Mouse (Mus musculus): ENCODE measurements at regions not wholly inside any gene's neighbourhood (a gene's known extent, or its start where the extent isn't known, plus 50 kb on each side); places are given as distances from the start of the nearest gene placed in this dataset.

DNA sequence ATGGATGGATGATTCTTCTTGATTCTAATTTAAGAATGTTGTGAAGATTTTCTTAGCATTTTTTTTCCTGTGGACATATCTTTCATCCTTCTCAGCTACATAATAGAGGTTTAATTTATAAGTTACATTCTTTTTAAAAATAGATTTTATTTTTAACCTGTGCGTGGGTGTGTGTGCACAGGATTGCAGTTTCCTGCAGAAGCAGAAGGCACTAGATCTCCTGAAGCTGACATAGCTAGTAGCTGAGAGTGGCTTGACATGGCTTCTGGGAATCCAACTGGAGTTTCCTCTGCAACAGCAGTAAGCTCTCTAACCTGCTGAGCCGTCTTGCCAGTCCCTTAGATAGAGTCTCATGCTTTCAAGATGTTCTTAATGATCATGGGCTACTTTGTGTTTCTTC lies 377.5 kb downstream of the Lrriq3 start:
- no peak for DNase-seq (ENCODE audit: low spot score in 2 of 2)

DNA sequence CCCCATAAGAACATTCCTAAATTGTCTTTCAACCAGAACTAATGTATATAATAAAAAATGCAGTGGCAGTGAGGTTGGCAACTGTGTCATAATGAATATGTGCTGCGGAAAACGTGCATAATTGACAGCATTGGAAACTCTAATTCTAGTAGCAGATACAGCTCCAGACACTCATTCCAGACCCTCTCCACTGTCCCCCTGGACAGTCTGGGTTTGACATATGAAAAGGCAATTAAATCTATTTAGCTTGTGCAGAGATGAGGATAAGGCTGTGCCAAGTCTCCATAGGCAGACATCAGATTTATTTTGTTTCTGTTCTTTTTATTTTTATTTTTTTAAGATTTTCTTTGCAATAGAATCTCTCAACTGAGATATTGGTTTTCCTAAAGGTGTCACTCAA lies 392.3 kb downstream of the Lrriq3 start:
- no peak for DNase-seq (ENCODE audit: low spot score in 2 of 2)

DNA sequence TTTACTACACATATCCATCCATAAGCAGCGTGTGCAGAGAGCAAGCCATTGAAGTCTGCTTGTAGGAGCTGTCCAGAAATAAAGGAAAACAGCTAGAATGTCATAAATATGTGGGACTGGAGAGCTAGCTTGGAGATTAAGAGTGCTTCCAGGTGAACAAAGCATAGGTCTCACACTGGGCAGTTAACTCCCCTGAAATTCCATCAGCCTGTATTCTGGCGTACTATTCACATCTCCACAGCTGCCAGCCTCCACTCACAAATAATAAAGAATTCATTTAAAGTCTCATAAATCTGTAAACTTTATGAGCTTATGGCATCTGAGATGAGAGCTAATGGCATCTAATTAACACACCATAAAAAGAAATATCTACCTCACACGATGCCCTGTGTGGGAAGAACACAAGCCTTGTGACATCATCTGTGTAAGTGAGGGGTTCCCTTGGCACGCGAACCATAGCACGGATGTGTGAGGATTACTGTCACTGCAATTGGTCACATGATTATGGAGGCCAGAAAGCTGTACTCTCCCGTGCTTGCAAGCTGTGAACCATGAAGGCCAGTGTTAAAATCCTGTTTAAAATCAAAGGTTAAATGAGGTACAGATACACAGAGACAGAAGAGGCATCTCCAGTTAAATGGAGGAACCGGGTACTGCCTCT lies 394.8 kb downstream of the Lrriq3 start:
- DNase-seq (ENCODE audit: low spot score in 2 of 2) = no peak

DNA sequence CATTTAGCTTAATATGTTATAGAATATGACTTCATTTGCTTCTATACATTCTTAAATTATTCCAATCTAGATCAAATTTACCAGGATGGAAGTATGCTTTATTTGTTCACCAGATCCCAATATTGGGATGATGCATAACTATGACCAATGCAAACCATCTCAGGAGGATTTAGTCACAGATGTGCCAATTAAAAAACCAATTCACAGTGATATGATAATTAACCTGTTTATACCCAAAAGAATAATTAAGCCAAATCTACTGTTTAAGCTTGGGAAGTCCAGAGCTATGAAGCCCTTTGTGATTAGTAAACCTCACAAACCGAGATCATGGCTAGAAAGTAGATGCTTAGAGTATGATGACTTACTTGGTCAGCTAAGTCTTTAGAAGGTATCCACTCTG lies 397.4 kb downstream of the Lrriq3 start:
- no peak for DNase-seq (ENCODE audit: low spot score in 2 of 2)

DNA sequence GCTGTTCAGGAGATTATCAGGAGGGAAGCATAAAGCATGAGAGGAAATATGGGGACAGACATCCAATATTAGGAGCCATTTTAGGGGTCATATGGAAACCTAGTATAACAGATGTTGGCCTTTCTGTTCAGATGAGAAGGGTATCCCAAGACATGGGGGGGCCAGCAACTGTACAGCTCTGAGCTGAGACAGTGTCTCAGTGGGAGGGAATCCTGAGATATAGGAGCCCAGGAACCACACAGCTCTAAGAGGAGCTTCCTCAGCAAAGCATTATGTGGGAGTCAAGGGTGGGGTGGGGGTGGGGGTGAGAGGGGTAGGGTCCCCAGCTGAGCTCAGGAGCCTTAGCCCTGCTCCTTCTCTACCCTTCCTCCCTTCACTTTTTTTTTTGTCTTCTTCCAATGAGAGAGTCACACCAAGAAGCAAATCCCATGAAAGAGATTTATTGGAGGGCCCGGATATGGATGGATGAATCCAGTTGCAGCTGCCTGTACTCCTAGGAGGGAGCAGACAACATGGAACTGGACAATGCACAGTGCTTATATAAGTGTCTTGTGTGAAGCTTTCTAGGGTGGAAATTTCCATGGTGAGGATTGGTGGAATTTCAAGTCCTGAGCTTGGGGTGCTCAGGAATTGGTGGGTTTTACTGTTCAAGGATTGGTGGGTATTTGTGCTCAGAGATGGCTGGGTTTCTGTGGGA lies 417.1 kb downstream of the Lrriq3 start:
- no peak for DNase-seq (ENCODE audit: low spot score in 2 of 2)

DNA sequence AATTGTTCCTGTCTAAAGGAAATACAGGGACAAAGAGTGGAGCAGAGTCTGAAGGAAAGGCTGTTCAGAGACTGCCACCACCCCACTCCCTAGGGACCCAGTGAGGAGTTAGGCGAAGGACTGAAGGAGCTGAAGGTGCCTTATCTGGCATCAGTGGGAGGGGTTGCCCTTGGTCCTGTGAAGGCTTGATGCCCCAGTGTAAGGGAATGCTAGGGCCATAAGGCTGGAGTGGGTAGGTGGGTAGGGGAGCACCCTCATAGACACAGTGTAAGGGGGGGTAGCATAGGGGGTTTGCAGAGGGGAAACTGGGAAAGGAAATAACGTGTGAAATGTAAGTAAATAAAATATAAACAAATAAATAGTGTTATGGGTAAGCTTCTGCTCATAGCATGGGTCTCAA lies 420.7 kb downstream of the Lrriq3 start:
- DNase-seq (ENCODE audit: low spot score in 2 of 2) = no peak

DNA sequence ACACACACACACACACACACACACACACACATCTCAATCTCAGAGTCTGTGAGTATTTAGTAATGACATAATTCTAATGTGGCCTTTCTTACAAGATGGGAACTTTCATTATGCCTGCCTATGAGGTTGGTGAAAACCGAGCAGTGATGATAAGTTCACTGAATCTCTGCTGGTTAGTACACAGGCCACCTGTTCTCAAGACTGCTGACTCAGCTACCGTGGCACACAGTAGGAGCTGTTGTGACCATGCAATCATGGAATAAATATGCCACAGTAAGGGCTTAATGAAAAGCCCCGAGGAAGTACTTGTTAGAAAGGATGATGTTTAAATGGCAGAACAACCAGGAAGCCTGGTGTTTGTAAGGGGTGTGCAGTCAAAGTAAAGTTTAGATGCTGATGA lies 436.1 kb downstream of the Lrriq3 start:
- no peak for DNase-seq (ENCODE audit: low spot score in 2 of 2)

DNA sequence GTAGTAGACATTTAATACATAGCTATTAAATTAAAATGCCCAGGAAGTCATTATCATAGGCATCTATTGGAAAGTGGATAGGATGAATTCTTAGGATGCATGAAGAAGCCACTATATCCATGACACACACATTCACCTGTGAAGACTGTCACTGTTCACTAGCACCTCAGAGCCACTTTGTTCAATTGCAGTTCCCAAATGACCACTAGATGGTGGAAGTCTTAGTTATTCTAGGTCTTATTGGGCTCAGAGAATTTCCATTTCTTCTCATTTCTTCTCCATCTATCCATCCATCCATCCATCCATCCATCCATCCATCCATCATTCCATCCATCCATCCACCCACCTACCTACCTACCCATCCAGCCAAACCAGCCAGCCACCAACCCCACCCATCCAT lies 437.6 kb downstream of the Lrriq3 start:
- DNase-seq (ENCODE audit: low spot score in 2 of 2) = no peak

DNA sequence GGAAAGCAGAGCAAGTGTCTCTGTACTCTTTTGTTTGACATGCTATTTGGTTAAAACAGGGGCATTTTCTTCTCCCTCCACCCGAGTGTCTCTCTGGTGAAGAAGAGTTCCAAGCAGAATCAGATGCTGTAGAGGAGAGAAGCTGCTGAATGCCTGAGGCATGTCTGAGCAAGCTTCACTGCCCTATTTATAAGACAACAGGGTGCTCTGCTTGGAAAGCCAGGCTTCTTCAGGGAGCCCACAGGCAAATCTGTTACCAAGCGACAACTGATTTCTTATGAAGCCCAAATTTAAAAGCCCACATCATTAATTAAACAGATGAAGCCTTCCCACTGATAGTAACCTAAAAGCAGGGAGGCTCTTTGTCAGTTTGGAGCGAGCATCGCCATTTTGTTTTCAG lies 438.8 kb downstream of the Lrriq3 start:
- DNase-seq (ENCODE audit: low spot score in 2 of 2) = no peak

DNA sequence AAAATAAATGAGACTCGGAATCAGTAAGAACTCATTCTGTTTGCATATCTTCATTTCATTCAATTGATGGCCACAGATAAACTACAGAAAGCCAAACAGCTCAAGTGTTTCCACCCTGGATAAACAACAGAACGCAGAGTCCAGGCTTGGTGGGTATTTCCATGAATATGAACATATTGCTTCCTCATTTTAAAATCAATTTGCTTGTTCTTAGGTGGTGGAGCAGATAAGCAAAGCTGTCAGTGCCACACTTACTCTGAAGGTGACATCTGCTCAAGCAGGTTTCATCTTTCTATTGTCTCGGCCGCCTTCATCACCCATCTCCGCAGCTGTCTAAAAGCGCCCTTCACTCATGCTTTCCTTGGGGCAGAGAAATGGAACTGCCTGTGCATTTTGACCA lies 455.0 kb downstream of the Lrriq3 start:
- no peak for DNase-seq (ENCODE audit: low spot score in 2 of 2)

DNA sequence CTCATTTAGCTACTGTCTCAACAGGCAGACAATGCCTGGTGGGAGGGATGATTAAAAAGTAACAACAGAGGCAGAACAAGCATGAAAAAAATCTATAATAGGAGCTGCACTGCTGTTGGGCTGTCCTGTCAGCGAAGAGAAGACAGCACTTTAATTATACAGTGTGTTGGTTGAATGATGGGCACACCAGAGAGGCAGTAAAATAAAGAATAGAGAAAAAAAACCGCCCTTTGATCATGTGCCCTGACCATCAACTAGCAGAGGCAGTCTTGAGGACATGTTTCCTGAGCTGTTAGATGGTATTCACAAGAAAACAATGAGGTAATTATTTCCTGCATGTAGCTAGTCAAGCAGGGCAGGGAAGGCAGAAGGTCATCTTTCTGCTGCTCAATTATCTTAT lies 483.9 kb downstream of the Lrriq3 start:
- no peak for DNase-seq (ENCODE audit: low spot score in 2 of 2)

DNA sequence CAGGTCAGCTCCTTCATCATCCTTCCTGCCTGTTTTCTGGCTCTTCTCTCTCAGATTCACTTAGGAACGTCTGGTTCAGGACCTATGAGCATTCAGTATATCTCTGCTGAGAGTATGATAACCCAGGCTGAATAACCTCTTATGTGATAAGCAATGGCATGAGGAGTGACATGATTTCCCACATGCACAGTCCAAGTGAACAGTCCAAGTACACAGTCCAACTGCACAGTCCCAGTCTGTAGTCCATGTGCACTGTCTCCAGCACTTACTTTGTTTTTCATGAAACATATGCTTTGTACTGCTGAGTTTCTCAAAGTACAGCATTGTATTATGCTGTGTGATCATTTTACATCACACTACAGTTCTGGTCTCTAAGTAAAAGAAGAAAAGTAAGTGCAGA lies 510.8 kb downstream of the Lrriq3 start:
- DNase-seq (ENCODE audit: low spot score in 2 of 2) = no peak
